Mouse (Mus musculus): ENCODE results near the gene Ankrd28. TPM values are rescaled to one million over a fixed set of nuclear protein-coding genes. Genes with fewer than 3 reads are reported as not detected.

Gene Ankrd28
- polyA plus RNA-seq, 1 experiment from 2014 or later, result 3.6 TPM

- H3K4me1 ChIP-seq (replicated peaks; ENCODE audit: control insufficient read depth, insufficient read depth), result no peaks in the 10 kb centered on the region
- H3K4me2 ChIP-seq (replicated peaks; ENCODE audit: low read depth), result no peak overlapping the region
- no peak for DNase-seq (ENCODE audit: low spot score)
- no peak for TF ChIP-seq CTCF (IDR thresholded peaks at IDR 0.05; ENCODE audit: low read depth)
- TF ChIP-seq EP300 (optimal IDR thresholded peaks at IDR 0.05), result no peak
- peaks cover 4% of the 10 kb centered on the region for H3K36me3 ChIP-seq (ENCODE audit: control insufficient read depth, insufficient read depth, low read length)
- no peak for ATAC-seq (ENCODE audit: low FRiP score, low TSS enrichment)
- WGBS, result 80% methylated on average over 2 of the region's 2 CpGs
- no peaks in the 10 kb centered on the region for H3K27me3 ChIP-seq (ENCODE audit: control insufficient read depth, insufficient read depth, low read length)
- no peak overlapping the region for H3K4me3 ChIP-seq (ENCODE audit: low read depth, low read length)
- no peak overlapping the region for H3K27ac ChIP-seq (replicated peaks)
- H3K9me3 ChIP-seq (ENCODE audit: control insufficient read depth, low read length), result no peaks in the 10 kb centered on the region
- H3K9ac ChIP-seq (ENCODE audit: low read length), result no peak overlapping the region
These were observed 112.1 kb downstream of the Ankrd28 start for GRCm38 (mm10) chr14:31718332-31718731.

DNA sequence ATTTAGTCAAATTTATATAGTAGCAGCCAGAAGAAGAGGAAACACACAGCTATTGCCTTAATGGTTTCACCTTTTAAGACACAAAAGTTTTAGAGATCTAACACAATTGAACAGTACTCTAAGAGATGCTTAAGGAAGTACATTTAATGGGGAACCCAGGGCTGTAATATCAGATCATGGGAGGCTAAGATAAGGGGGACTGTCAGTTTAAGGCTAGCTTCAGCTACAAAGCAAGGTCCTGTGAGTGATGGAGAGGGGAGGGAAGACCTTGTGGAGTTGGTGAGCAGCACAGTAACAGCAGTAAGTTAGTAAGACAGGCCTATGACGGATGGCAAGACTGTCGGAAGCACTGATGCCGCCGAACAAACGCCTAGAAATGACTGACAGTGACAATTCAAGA is 113.1 kb downstream of the Ankrd28 start:
- no peaks in the 10 kb centered on the region for H3K27me3 ChIP-seq (ENCODE audit: control insufficient read depth, insufficient read depth, low read length)

DNA sequence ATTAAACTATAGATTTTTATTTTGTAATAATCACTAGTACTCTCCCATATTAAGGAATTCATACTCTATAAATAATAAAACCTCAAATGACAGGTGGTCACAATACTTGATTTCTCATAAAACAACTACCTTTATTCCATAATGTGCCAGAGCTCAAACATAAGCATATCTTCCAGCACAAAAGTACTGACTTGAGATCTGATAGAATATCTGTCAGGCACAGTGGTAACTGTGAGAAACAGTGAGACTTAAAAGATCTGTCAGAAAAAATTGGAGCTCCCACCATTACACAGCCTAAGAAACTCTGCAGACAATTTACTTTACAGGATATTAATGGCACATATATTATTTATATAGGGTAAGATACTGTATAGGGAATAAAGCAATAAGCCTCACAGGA is 114.8 kb downstream of the Ankrd28 start:
- no peaks in the 10 kb centered on the region for H3K27me3 ChIP-seq (ENCODE audit: control insufficient read depth, insufficient read depth, low read length)
- H3K4me1 ChIP-seq (replicated peaks; ENCODE audit: control insufficient read depth, insufficient read depth), result no peaks in the 10 kb centered on the region
- no peak overlapping the region for H3K4me2 ChIP-seq (replicated peaks; ENCODE audit: low read depth)
- TF ChIP-seq CTCF (IDR thresholded peaks at IDR 0.05; ENCODE audit: low read depth), result no peak
- no peak for TF ChIP-seq EP300 (optimal IDR thresholded peaks at IDR 0.05)
- peaks cover 8% of the 10 kb centered on the region; the same call in 1 of the 2 replicates for H3K36me3 ChIP-seq (ENCODE audit: control insufficient read depth, insufficient read depth, low read length)
- H3K9ac ChIP-seq (ENCODE audit: low read length), result no peak overlapping the region
- H3K4me3 ChIP-seq (ENCODE audit: low read depth, low read length), result no peak overlapping the region
- DNase-seq (ENCODE audit: low spot score) (no peak), ATAC-seq (ENCODE audit: low FRiP score, low TSS enrichment) (no peak)
- H3K27ac ChIP-seq (replicated peaks), result no peak overlapping the region
- H3K9me3 ChIP-seq (ENCODE audit: control insufficient read depth, low read length), result no peaks in the 10 kb centered on the region

More for the DNA sequence above, 113.1 kb downstream of the Ankrd28 start:
- H3K4me1 ChIP-seq (replicated peaks; ENCODE audit: control insufficient read depth, insufficient read depth), result no peaks in the 10 kb centered on the region
- H3K9me3 ChIP-seq (ENCODE audit: control insufficient read depth, low read length), result no peaks in the 10 kb centered on the region
- no peak overlapping the region for H3K9ac ChIP-seq (ENCODE audit: low read length)
- peaks cover 4% of the 10 kb centered on the region; the same call in 1 of the 2 replicates for H3K36me3 ChIP-seq (ENCODE audit: control insufficient read depth, insufficient read depth, low read length)
- WGBS, result 96% methylated on average over 5 of the region's 5 CpGs
- no peak overlapping the region for H3K4me3 ChIP-seq (ENCODE audit: low read depth, low read length)
- no peak for ATAC-seq (ENCODE audit: low FRiP score, low TSS enrichment)
- H3K27ac ChIP-seq (replicated peaks), result no peak overlapping the region
- no peak for DNase-seq (ENCODE audit: low spot score)
- TF ChIP-seq CTCF (IDR thresholded peaks at IDR 0.05; ENCODE audit: low read depth), result no peak
- no peak for TF ChIP-seq EP300 (optimal IDR thresholded peaks at IDR 0.05)
- no peak overlapping the region for H3K4me2 ChIP-seq (replicated peaks; ENCODE audit: low read depth)

- TF ChIP-seq CTCF (IDR thresholded peaks at IDR 0.05; ENCODE audit: low read depth) (no peak), EP300 (optimal IDR thresholded peaks at IDR 0.05) (no peak)
- Histone ChIP-seq H3K9me3 (ENCODE audit: control insufficient read depth, low read length) (no peaks in the 10 kb centered on the region), H3K4me3 (ENCODE audit: low read depth, low read length) (no peak overlapping the region), H3K4me1 (replicated peaks; ENCODE audit: control insufficient read depth, insufficient read depth) (no peaks in the 10 kb centered on the region), H3K4me2 (replicated peaks; ENCODE audit: low read depth) (no peak overlapping the region), H3K9ac (ENCODE audit: low read length) (no peak overlapping the region), H3K36me3 (ENCODE audit: control insufficient read depth, insufficient read depth, low read length) (0 out of 2 replicates have a peak, but pooled peaks cover 7% of the 10 kb centered on the region), H3K27ac (replicated peaks) (no peak overlapping the region), H3K27me3 (ENCODE audit: control insufficient read depth, insufficient read depth, low read length) (no peaks in the 10 kb centered on the region)
- ATAC-seq (ENCODE audit: low FRiP score, low TSS enrichment) (no peak), DNase-seq (ENCODE audit: low spot score) (no peak)
- 62% methylated on average over 1 of the region's 1 CpGs for WGBS
These were observed 121.1 kb downstream of the Ankrd28 start for GRCm38 (mm10) chr14:31709343-31709742.

DNA sequence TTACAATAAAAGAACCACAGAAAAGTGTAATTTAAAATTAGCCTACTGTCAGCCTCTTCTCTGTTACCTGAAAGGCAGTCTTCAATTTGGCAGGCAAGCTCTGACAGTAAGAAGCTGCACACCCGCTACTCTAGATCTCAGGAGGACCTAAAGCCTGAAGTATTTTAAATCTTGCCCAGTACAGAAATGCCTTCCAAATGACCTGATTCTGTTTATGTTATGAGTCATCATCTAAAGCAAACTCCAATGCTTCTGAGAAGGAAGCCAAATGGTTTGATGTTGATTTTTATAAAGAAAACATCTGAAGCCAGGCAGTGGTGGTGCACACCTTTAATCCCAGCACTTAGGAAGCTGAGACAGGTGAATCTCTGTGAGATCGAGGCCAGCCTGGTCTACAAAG is 130.1 kb downstream of the Ankrd28 start:
- no peaks in the 10 kb centered on the region for H3K4me1 ChIP-seq (replicated peaks; ENCODE audit: control insufficient read depth, insufficient read depth)
- H3K4me2 ChIP-seq (replicated peaks; ENCODE audit: low read depth), result no peak overlapping the region
- H3K27ac ChIP-seq (replicated peaks), result no peak overlapping the region
- H3K27me3 ChIP-seq (ENCODE audit: control insufficient read depth, insufficient read depth, low read length), result no peaks in the 10 kb centered on the region
- no peak for DNase-seq (ENCODE audit: low spot score)
- H3K9me3 ChIP-seq (ENCODE audit: control insufficient read depth, low read length), result no peaks in the 10 kb centered on the region
- no peak for ATAC-seq (ENCODE audit: low FRiP score, low TSS enrichment)
- no peak overlapping the region for H3K9ac ChIP-seq (ENCODE audit: low read length)
- TF ChIP-seq CTCF (IDR thresholded peaks at IDR 0.05; ENCODE audit: low read depth) (no peak), EP300 (optimal IDR thresholded peaks at IDR 0.05) (no peak)
- peaks cover 5% of the 10 kb centered on the region; the same call in 1 of the 2 replicates for H3K36me3 ChIP-seq (ENCODE audit: control insufficient read depth, insufficient read depth, low read length)
- 64% methylated on average over 2 of the region's 2 CpGs for WGBS
- H3K4me3 ChIP-seq (ENCODE audit: low read depth, low read length), result no peak overlapping the region

DNA sequence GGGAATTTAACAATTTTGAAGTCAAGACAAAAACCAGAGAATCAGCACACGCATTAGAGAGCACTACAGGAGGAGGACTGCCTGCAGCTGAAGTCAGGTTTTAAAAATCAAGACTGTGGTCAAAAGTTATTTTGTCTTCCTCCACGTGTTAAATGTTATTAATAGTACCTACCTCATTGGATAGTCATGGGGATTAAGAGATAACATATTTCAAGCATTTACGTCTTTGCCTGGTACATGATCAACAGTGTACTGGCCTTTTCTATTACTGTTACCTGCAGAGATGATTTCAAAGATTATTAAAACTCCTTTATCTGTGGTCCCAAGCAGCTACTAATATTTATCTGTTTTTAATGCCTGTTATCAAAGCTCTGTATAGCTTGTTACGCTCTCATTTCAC is 132.7 kb downstream of the Ankrd28 start:
- no peak overlapping the region for H3K4me3 ChIP-seq (ENCODE audit: low read depth, low read length)

More for the DNA sequence above, 132.7 kb downstream of the Ankrd28 start:
- no peak for DNase-seq (ENCODE audit: low spot score)
- Histone ChIP-seq H3K9me3 (ENCODE audit: control insufficient read depth, low read length) (no peaks in the 10 kb centered on the region), H3K9ac (ENCODE audit: low read length) (no peak overlapping the region), H3K36me3 (ENCODE audit: control insufficient read depth, insufficient read depth, low read length) (peaks cover 3% of the 10 kb centered on the region; the same call in 1 of the 2 replicates), H3K27ac (replicated peaks) (no peak overlapping the region), H3K4me2 (replicated peaks; ENCODE audit: low read depth) (no peak overlapping the region), H3K27me3 (ENCODE audit: control insufficient read depth, insufficient read depth, low read length) (no peaks in the 10 kb centered on the region), H3K4me1 (replicated peaks; ENCODE audit: control insufficient read depth, insufficient read depth) (no peaks in the 10 kb centered on the region)
- no peak for TF ChIP-seq CTCF (IDR thresholded peaks at IDR 0.05; ENCODE audit: low read depth)
- TF ChIP-seq EP300 (optimal IDR thresholded peaks at IDR 0.05), result no peak
- 74% methylated on average over 4 of the region's 4 CpGs for WGBS
- no peak for ATAC-seq (ENCODE audit: low FRiP score, low TSS enrichment)
